11 mouse cellular contexts compared by ENCODE assay signal in genomic region chr6:32460400-32460799, GRCm38 (mm10).
DNase-seq lines count a peak whose midpoint lies in the region; ATAC-seq and TF ChIP-seq lines count a peak whose summit lies in the region.
"Had no signal": no experiment of that assay in that cellular context is flagged by ENCODE, and none has a peak within 500 bp of the region (broad histone marks: within the 10 kb centered on the region; RNA-seq: fewer than 3 reads in every experiment).

No protein-coding gene starts in this region.

- peak overlapping the region; percentile 13; the same call in 1 of the 2 replicates for H3K4me3 ChIP-seq in layer of hippocampus, adult 2 months
- no peak overlapping the region for H3K4me3 ChIP-seq in heart, postnatal 0 days (ENCODE audit: low read depth, low read length)
- no peak overlapping the region for H3K4me3 ChIP-seq in stomach, embryonic 15.5 days (replicated peaks)
- no peak overlapping the region for H3K4me3 ChIP-seq in midbrain, embryonic 10.5 days
- H3K4me3 ChIP-seq: forebrain, embryonic 10.5 days had no signal

- no peak; the same call in 1 of the 2 replicates for TF ChIP-seq EP300 in heart, postnatal 0 days (IDR thresholded peaks at IDR 0.05; ENCODE audit: low read depth)

- no peak overlapping the region for H3K9ac ChIP-seq in heart, postnatal 0 days (replicated peaks; ENCODE audit: low read depth, low read length)
- H3K9ac ChIP-seq in stomach, embryonic 15.5 days, result no peak overlapping the region

- 39% methylated on average over 8 of the region's 8 CpGs for WGBS in heart, postnatal 0 days
- WGBS in stomach, embryonic 15.5 days, result 53% methylated on average over 8 of the region's 8 CpGs
- 89% methylated on average over 8 of the region's 8 CpGs for WGBS in midbrain, embryonic 10.5 days

- no peak for TF ChIP-seq CTCF in layer of hippocampus, adult 2 months (conservative IDR thresholded peaks at IDR 0.05)
- no peak for TF ChIP-seq CTCF in heart, postnatal 0 days (IDR thresholded peaks at IDR 0.05; ENCODE audit: low read depth)

- peak overlapping the region; percentile 3 for H3K4me2 ChIP-seq in heart, postnatal 0 days (ENCODE audit: low read depth, low read length)
- H3K4me2 ChIP-seq in stomach, embryonic 15.5 days, result peak overlapping the region; percentile 21; the same call in 1 of the 2 replicates
- H3K4me2 ChIP-seq: midbrain, embryonic 11.5 days had no signal

- 0 out of 2 replicates have a peak, but pooled peaks cover under 1% of the 10 kb centered on the region for H3K9me3 ChIP-seq in heart, postnatal 0 days (replicated peaks; ENCODE audit: control insufficient read depth, low read length)
- H3K9me3 ChIP-seq in stomach, embryonic 15.5 days, result no peaks in the 10 kb centered on the region
- H3K9me3 ChIP-seq in midbrain, embryonic 10.5 days (replicated peaks), result no peaks in the 10 kb centered on the region
- H3K9me3 ChIP-seq: forebrain, embryonic 10.5 days had no signal

- DNase-seq in layer of hippocampus, adult 2 months (ENCODE audit: low spot score in 2 of 2), result no peak
- DNase-seq in layer of hippocampus, postnatal 25 days (ENCODE audit: extremely low spot score in 1 of 2, low spot score in 1 of 2), result no peak
- peak; percentile 61 for DNase-seq in heart, postnatal 0 days (ENCODE audit: low spot score)
- peak; percentile 16 to 37 for DNase-seq in kidney, postnatal 4 days
- no peak for DNase-seq in urinary bladder, postnatal 10 days (ENCODE audit: low spot score)
- no peak for DNase-seq in midbrain, embryonic 10.5 days (ENCODE audit: low spot score)
- DNase-seq in spleen, adult 18-20 months, result no peak
- DNase-seq: thymus, postnatal 36 days had no signal

- H3K4me1 ChIP-seq in heart, postnatal 0 days (ENCODE audit: control insufficient read depth, insufficient read depth), result peaks cover 37% of the 10 kb centered on the region
- H3K4me1 ChIP-seq in stomach, embryonic 15.5 days, result no peaks in the 10 kb centered on the region
- H3K4me1 ChIP-seq in midbrain, embryonic 10.5 days, result peaks cover 9% of the 10 kb centered on the region
- H3K4me1 ChIP-seq: forebrain, embryonic 10.5 days had no signal

- H3K27me3 ChIP-seq in heart, postnatal 0 days (ENCODE audit: control insufficient read depth, insufficient read depth, low read length), result no peaks in the 10 kb centered on the region
- H3K27me3 ChIP-seq in stomach, embryonic 15.5 days (replicated peaks), result no peaks in the 10 kb centered on the region
- no peaks in the 10 kb centered on the region for H3K27me3 ChIP-seq in midbrain, embryonic 10.5 days (ENCODE audit: low read depth, poor library complexity, severe bottlenecking)

- H3K27ac ChIP-seq in layer of hippocampus, adult 2 months, result peak overlapping the region; percentile 51; the same call in 1 of the 2 replicates
- H3K27ac ChIP-seq in heart, postnatal 0 days (ENCODE audit: low read depth), result peak overlapping the region; percentile 57
- no peak overlapping the region for H3K27ac ChIP-seq in stomach, embryonic 15.5 days
- no peak overlapping the region for H3K27ac ChIP-seq in midbrain, embryonic 10.5 days (replicated peaks)
- H3K27ac ChIP-seq: forebrain, embryonic 10.5 days had no signal

- ATAC-seq in heart, postnatal 0 days (ENCODE audit: insufficient read depth, low read depth), result peak; percentile 58
- no peak; the same call in 1 of the 2 replicates for ATAC-seq in stomach, embryonic 15.5 days (ENCODE audit: insufficient read depth, low FRiP score, low read depth)

- no peaks in the 10 kb centered on the region for H3K36me3 ChIP-seq in heart, postnatal 0 days (replicated peaks; ENCODE audit: control insufficient read depth, insufficient read depth, low read length)
- H3K36me3 ChIP-seq in stomach, embryonic 15.5 days, result no peaks in the 10 kb centered on the region
- no peaks in the 10 kb centered on the region for H3K36me3 ChIP-seq in midbrain, embryonic 10.5 days
- H3K36me3 ChIP-seq: forebrain, embryonic 10.5 days had no signal

Comparison
In these comparisons a context has a peak if more than half of its experiments do, and no peak if none do; other contexts are left out.
1. DNase-seq: peak in heart, postnatal 0 days (single experiment) and kidney, postnatal 4 days (2 of 2); none in layer of hippocampus, adult 2 months (0 of 2), layer of hippocampus, postnatal 25 days (0 of 2), urinary bladder, postnatal 10 days (single experiment), midbrain, embryonic 10.5 days (single experiment) and spleen, adult 18-20 months (0 of 2).
2. H3K27ac ChIP-seq: peak in layer of hippocampus, adult 2 months (single experiment) and heart, postnatal 0 days (single experiment); none in stomach, embryonic 15.5 days (single experiment) and midbrain, embryonic 10.5 days (single experiment).